In the genomic region with DNA sequence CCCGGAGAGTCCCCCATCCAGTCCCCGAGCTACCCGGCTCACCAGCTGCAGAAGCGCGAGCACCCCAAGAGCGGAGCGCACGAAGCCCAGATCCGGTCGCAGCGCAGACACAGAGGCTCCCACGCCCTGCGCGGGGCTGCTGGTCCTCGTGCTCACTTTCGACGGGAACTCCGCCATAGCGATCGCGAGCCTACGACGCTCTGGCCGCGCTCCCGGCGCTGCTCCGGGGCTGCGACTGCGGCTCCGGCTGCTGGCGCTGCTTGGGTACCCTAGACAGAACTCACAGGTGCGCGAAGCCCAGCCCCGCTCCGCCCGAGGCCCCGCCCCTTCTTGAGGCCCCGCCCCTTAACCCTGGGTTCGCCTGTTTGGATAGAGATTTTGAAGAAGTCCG, we compare ENCODE assay signal across 8 mouse cellular contexts. TPM values are rescaled to one million over a fixed set of nuclear protein-coding genes. Genes with fewer than 3 reads are reported as not detected.
A peak's percentile ranks its signal among the peaks of the same experiment; 100 is the strongest.
DNase-seq lines count a peak whose midpoint lies in the region; ATAC-seq and TF ChIP-seq lines count a peak whose summit lies in the region.

A gene (minus strand): TSS at position 285 of the 391 bp plus-strand sequence.

- peak; percentile 64 for ATAC-seq in embryonic facial prominence, embryonic 14.5 days (ENCODE audit: low read depth)
- ATAC-seq in intestine, embryonic 15.5 days: peak; percentile 93
- ATAC-seq in midbrain, embryonic 11.5 days (ENCODE audit: low FRiP score): peak; percentile 64

- dilution Hi-C loops in CH12.LX (cut with MboI; ENCODE audit: extremely low pct_ligation_motif_present, extremely low pct_unique_long_range_greater_than_20kb, low sequenced_read_pairs): no loop called here

- H3K9ac ChIP-seq in CH12.LX (ENCODE audit: insufficient read depth, low read depth): peak within 1 kb of the TSS; percentile 8
- peak within 1 kb of the TSS; percentile 30; the same call in 1 of the 2 replicates for H3K9ac ChIP-seq in embryonic facial prominence, embryonic 14.5 days (ENCODE audit: low read depth, low read length)
- H3K9ac ChIP-seq in intestine, embryonic 15.5 days: peak within 1 kb of the TSS; percentile 48
- peak within 1 kb of the TSS; percentile 41 for H3K9ac ChIP-seq in midbrain, embryonic 11.5 days (ENCODE audit: low read length)

- peaks cover 4% of the 10 kb centered on the region; the same call in 1 of the 2 replicates for H3K27me3 ChIP-seq in cerebellum, adult 2 months (ENCODE audit: control insufficient read depth, insufficient read depth, low read length)
- H3K27me3 ChIP-seq in CH12.LX (replicated peaks): peaks cover 27% of the 10 kb centered on the region
- peaks cover 55% of the 10 kb centered on the region for H3K27me3 ChIP-seq in embryonic facial prominence, embryonic 14.5 days (replicated peaks; ENCODE audit: control insufficient read depth, insufficient read depth, low read length)
- H3K27me3 ChIP-seq in intestine, embryonic 15.5 days (replicated peaks): peaks cover 24% of the 10 kb centered on the region
- H3K27me3 ChIP-seq in midbrain, embryonic 11.5 days (ENCODE audit: control insufficient read depth, insufficient read depth, low read length): peaks cover 44% of the 10 kb centered on the region

- no peak for TF ChIP-seq CTCF in cerebellum, adult 2 months (IDR thresholded peaks at IDR 0.05; ENCODE audit: borderline replicate concordance, insufficient read depth, low read depth, low read length)
- TF ChIP-seq CTCF in CH12.LX (conservative IDR thresholded peaks at IDR 0.05 in 1 of 2, IDR thresholded peaks at IDR 0.05 in 1 of 2; ENCODE audit: low read depth in 2 of 2, low read length in 2 of 2): no peak

- peak within 1 kb of the TSS; percentile 70 for H3K4me2 ChIP-seq in CH12.LX (ENCODE audit: insufficient read depth, low read depth, poor library complexity, severe bottlenecking)
- H3K4me2 ChIP-seq in embryonic facial prominence, embryonic 14.5 days (ENCODE audit: low read depth, low read length): peak within 1 kb of the TSS; percentile 65
- peak within 1 kb of the TSS; percentile 92 for H3K4me2 ChIP-seq in intestine, embryonic 15.5 days (replicated peaks)
- peak within 1 kb of the TSS; percentile 56 for H3K4me2 ChIP-seq in midbrain, embryonic 11.5 days

- no peak for TF ChIP-seq RAD21 in CH12.LX (IDR thresholded peaks at IDR 0.05; ENCODE audit: low read depth, low read length)

- no peak for DNase-seq in cerebellum, adult 2 months
- DNase-seq in cerebellum, adult 9-11 months: no peak
- DNase-seq in CH12.LX (ENCODE audit: extremely low read depth): peak; percentile 55
- peak; percentile 59 for DNase-seq in embryonic facial prominence, embryonic 14.5 days (ENCODE audit: low spot score)
- peak; percentile 31 to 54 for DNase-seq in left cerebral cortex, postnatal 25 days (ENCODE audit: low spot score in 2 of 2)
- DNase-seq in midbrain, embryonic 11.5 days (ENCODE audit: low spot score, missing footprints): peak; percentile 91
- peak; percentile 13 to 28 for DNase-seq in thymus, postnatal 10 days (ENCODE audit: low spot score in 2 of 2)

- no peak within 1 kb of the TSS; the same call in 1 of the 2 replicates for H3K27ac ChIP-seq in cerebellum, adult 2 months (ENCODE audit: insufficient read depth, low read length)
- H3K27ac ChIP-seq in CH12.LX (ENCODE audit: insufficient read depth, low read depth): no peak within 1 kb of the TSS
- no peak within 1 kb of the TSS for H3K27ac ChIP-seq in embryonic facial prominence, embryonic 14.5 days (replicated peaks; ENCODE audit: low read depth, low read length)
- H3K27ac ChIP-seq in intestine, embryonic 15.5 days: peak within 1 kb of the TSS; percentile 36; the same call in 1 of the 2 replicates
- H3K27ac ChIP-seq in midbrain, embryonic 11.5 days (ENCODE audit: low read depth, low read length): no peak within 1 kb of the TSS

- no peaks in the 10 kb centered on the region for H3K9me3 ChIP-seq in CH12.LX (replicated peaks; ENCODE audit: low read length)
- H3K9me3 ChIP-seq in embryonic facial prominence, embryonic 14.5 days (ENCODE audit: control insufficient read depth, low read length): no peaks in the 10 kb centered on the region
- H3K9me3 ChIP-seq in intestine, embryonic 15.5 days: no peaks in the 10 kb centered on the region
- H3K9me3 ChIP-seq in midbrain, embryonic 11.5 days (ENCODE audit: control insufficient read depth, low read length): no peaks in the 10 kb centered on the region

- under 1% methylated on average over 41 of the region's 41 CpGs for WGBS in cerebellum, adult 2 months
- under 1% methylated on average over 35 of the region's 41 CpGs for WGBS in embryonic facial prominence, embryonic 14.5 days
- 0% methylated on average over 41 of the region's 41 CpGs for WGBS in intestine, embryonic 15.5 days
- WGBS in midbrain, embryonic 11.5 days: under 1% methylated on average over 41 of the region's 41 CpGs

- 0 out of 2 replicates have a peak, but pooled peaks have one; percentile 12 for TF ChIP-seq POLR2A in cerebellum, adult 2 months (IDR thresholded peaks at IDR 0.05; ENCODE audit: borderline replicate concordance, insufficient read depth, low read length)
- TF ChIP-seq POLR2A in CH12.LX (IDR thresholded peaks at IDR 0.05; ENCODE audit: low read depth, low read length): peak; percentile 89

- peak within 1 kb of the TSS; percentile 28 for H3K4me3 ChIP-seq in cerebellum, adult 2 months (replicated peaks; ENCODE audit: insufficient read depth, low read depth, low read length)
- peak within 1 kb of the TSS; percentile 43 to 61 (median 61) for H3K4me3 ChIP-seq in CH12.LX (replicated peaks in 1 of 3; ENCODE audit: low read depth in 2 of 3, low read length in 2 of 3, poor library complexity in 1 of 3)
- peak within 1 kb of the TSS; percentile 35 for H3K4me3 ChIP-seq in embryonic facial prominence, embryonic 14.5 days (ENCODE audit: low read depth, low read length)
- peak within 1 kb of the TSS; percentile 54 for H3K4me3 ChIP-seq in intestine, embryonic 15.5 days (replicated peaks)
- peak within 1 kb of the TSS; percentile 38 for H3K4me3 ChIP-seq in midbrain, embryonic 11.5 days (ENCODE audit: low read depth, low read length)

- intact Hi-C loops in left cerebral cortex, postnatal 25 days (cut with DNase I): loop anchor here (2.0 kb wide), 1 partner anchor 163 kb away; a partner anchor contains a TSS

- H3K36me3 ChIP-seq in CH12.LX (replicated peaks in 1 of 2; ENCODE audit: control insufficient read depth in 1 of 2, insufficient read depth in 1 of 2, low read length in 1 of 2): no peaks in the 10 kb centered on the region
- no peaks in the 10 kb centered on the region for H3K36me3 ChIP-seq in embryonic facial prominence, embryonic 14.5 days (ENCODE audit: control insufficient read depth, insufficient read depth, low read length)
- H3K36me3 ChIP-seq in intestine, embryonic 15.5 days: no peaks in the 10 kb centered on the region
- no peaks in the 10 kb centered on the region for H3K36me3 ChIP-seq in midbrain, embryonic 11.5 days (ENCODE audit: control insufficient read depth, insufficient read depth, low read length)

- H3K4me1 ChIP-seq in cerebellum, adult 2 months (ENCODE audit: control insufficient read depth, insufficient read depth, low read length): no peaks in the 10 kb centered on the region
- H3K4me1 ChIP-seq in CH12.LX (ENCODE audit: control insufficient read depth in 1 of 2, insufficient read depth in 2 of 2): peaks cover 10 to 35% of the 10 kb centered on the region in 2 experiments; a peak in 3 of 4 replicates
- H3K4me1 ChIP-seq in embryonic facial prominence, embryonic 14.5 days (ENCODE audit: control insufficient read depth, insufficient read depth, low read length): 0 out of 2 replicates have a peak, but pooled peaks cover 5% of the 10 kb centered on the region
- H3K4me1 ChIP-seq in intestine, embryonic 15.5 days (replicated peaks): peaks cover 15% of the 10 kb centered on the region
- peaks cover 10% of the 10 kb centered on the region for H3K4me1 ChIP-seq in midbrain, embryonic 11.5 days (ENCODE audit: control insufficient read depth, insufficient read depth, low read length)

- H3K79me2 ChIP-seq in CH12.LX (replicated peaks; ENCODE audit: control insufficient read depth, extremely low read depth, insufficient read depth, poor library complexity, severe bottlenecking): no peaks in the 10 kb centered on the region; the same call in 1 of the 2 replicates

- no peak for TF ChIP-seq EP300 in CH12.LX (IDR thresholded peaks at IDR 0.05; ENCODE audit: low read length)

- in situ Hi-C loops in CH12.LX (cut with MboI; ENCODE audit: low pct_ligation_motif_present, low pct_unique_long_range_greater_than_20kb, low sequenced_read_pairs): loop anchor here (10.0 kb wide), 3 partner anchors 101 to 361 kb away; no protein-coding TSS in a partner anchor

TF ChIP-seq in CH12.LX, 34 proteins besides CTCF, POLR2A, EP300 and RAD21 (continues in another document):
- TF ChIP-seq NELFE (IDR thresholded peaks at IDR 0.05; ENCODE audit: low read depth, low read length) (peak; percentile 71), UBTF (IDR thresholded peaks at IDR 0.05; ENCODE audit: low read depth, low read length) (peak; percentile 68; the same call in 1 of the 2 replicates), CHD1 (IDR thresholded peaks at IDR 0.05; ENCODE audit: low read depth, low read length) (no peak), IRF4 (IDR thresholded peaks at IDR 0.05; ENCODE audit: low read depth, low read length) (0 out of 2 replicates have a peak, but pooled peaks have one; percentile 18), MXI1 (IDR thresholded peaks at IDR 0.05; ENCODE audit: low read depth, low read length) (no peak), NRF1 (IDR thresholded peaks at IDR 0.05; ENCODE audit: low read depth, low read length) (peak; percentile 34; the same call in 1 of the 2 replicates), JUND (conservative IDR thresholded peaks at IDR 0.05; ENCODE audit: low read depth, low read length) (no peak), MYC (IDR thresholded peaks at IDR 0.05; ENCODE audit: low read depth, low read length) (no peak), ZMIZ1 (IDR thresholded peaks at IDR 0.05; ENCODE audit: low read depth, low read length) (peak; percentile 87), TCF12 (IDR thresholded peaks at IDR 0.05; ENCODE audit: low read depth, low read length) (peak; percentile 52; the same call in 1 of the 2 replicates), SIN3A (IDR thresholded peaks at IDR 0.05; ENCODE audit: low read length) (0 out of 2 replicates have a peak, but pooled peaks have one; percentile 40), E2F4 (IDR thresholded peaks at IDR 0.05; ENCODE audit: insufficient replicate concordance, low read depth, low read length) (no peak), MAX (IDR thresholded peaks at IDR 0.05; ENCODE audit: low read length) (peak; percentile 71)

RNA-seq across cellular contexts. Expression of the gene that starts here (rescaled TPM):
- polyA plus RNA-seq in cerebellum, adult 2 months (2012; rRNA removed): 214 and 242 TPM in 2 replicates
- total RNA-seq in CH12.LX (2012; rRNA removed) (25.9 and 29.5 TPM in 2 replicates), CH12.LX (2014; rRNA removed) (5.1 and 5.3 TPM in 2 replicates)
- 3.7 and 6.1 TPM in 2 replicates for polyA plus RNA-seq in CH12.LX (2012; ENCODE audit: insufficient read length, low read depth)
- 4.6 and 8.1 TPM in 2 replicates for polyA plus RNA-seq in embryonic facial prominence, embryonic 14.5 days (2014; fragmentation: Nextera tagmentation; extraction: Ambion mirVana)
- polyA plus RNA-seq in intestine, embryonic 15.5 days (2015; fragmentation: Nextera tagmentation; extraction: Ambion mirVana): 42.1 and 47.0 TPM in 2 replicates
- total RNA-seq in left cerebral cortex, postnatal 25 days (2021): 10 to 100 TPM; 37.5 to 40.2 TPM
- polyA plus RNA-seq in midbrain, embryonic 11.5 days (2014; fragmentation: Nextera tagmentation; extraction: Ambion mirVana): 0.66 TPM in 1 of 2 replicates, not detected in the other

Comparison
In these comparisons a context has a peak if more than half of its experiments do, and no peak if none do; other contexts are left out.
1. Peak in DNase-seq, ATAC-seq, H3K4me3 ChIP-seq, H3K9ac ChIP-seq and H3K4me2 ChIP-seq in midbrain, embryonic 11.5 days; RNA of the gene not detected or under 1 TPM.
2. DNase-seq: peak in CH12.LX (single experiment), embryonic facial prominence, embryonic 14.5 days (single experiment), left cerebral cortex, postnatal 25 days (2 of 2) and thymus, postnatal 10 days (2 of 2); none in cerebellum, adult 2 months (0 of 2) and cerebellum, adult 9-11 months (single experiment).
3. Peak in every context shown above with its lines, with median percentiles within 50 percentile points of each other: H3K4me3 ChIP-seq, H3K4me2 ChIP-seq, H3K9ac ChIP-seq and ATAC-seq.